Mouse (Mus musculus) hindbrain, embryonic 10.5 days (tissue): ENCODE results near the gene Manea. TPM values are rescaled to one million over a fixed set of nuclear protein-coding genes. Genes with fewer than 3 reads are reported as not detected.

Experiments used
- DNase-seq: peaks from one replicate; pipeline ENCODE4 v3.0.0-alpha.2; 2017; ENCODE audit warnings: low spot score
- H3K27ac ChIP-seq: fragments of 300-500 bp; sonication (generic); 2 replicates; pipeline ENCODE4 v1.5.1; 2016; ENCODE audit warnings: mild to moderate bottlenecking, moderate library complexity
- H3K27me3 ChIP-seq: fragments of 300-500 bp; sonication (generic); 2 replicates; pipeline ENCODE4 v1.6.1; 2016; ENCODE audit warnings: mild to moderate bottlenecking; ENCODE audit not compliant: poor library complexity, insufficient read depth, severe bottlenecking
- H3K36me3 ChIP-seq: fragments of 300-500 bp; sonication (generic); 2 replicates; pipeline ENCODE4 v1.6.1; 2016; ENCODE audit warnings: mild to moderate bottlenecking, moderate library complexity
- H3K4me1 ChIP-seq: fragments of 300-500 bp; sonication (generic); replicated peaks from 2 replicates; pipeline ENCODE4 v1.6.1; 2016; ENCODE audit warnings: mild to moderate bottlenecking
- H3K4me3 ChIP-seq: fragments of 300-500 bp; sonication (generic); 2 replicates; pipeline ENCODE4 v1.5.1; 2016; ENCODE audit warnings: mild to moderate bottlenecking, moderate library complexity
- H3K9me3 ChIP-seq: fragments of 300-500 bp; sonication (generic); 2 replicates; pipeline ENCODE4 v1.6.1; 2016; ENCODE audit warnings: mild to moderate bottlenecking, moderate library complexity
- WGBS: fragments of 180-500 bp; shearing (Covaris S2); methylation state at CpG from one replicate; pipeline ENCODE4 v1.1.7; 2016; 5-methylcytosine and 5-hydroxymethylcytosine counted together
- polyA plus RNA-seq: library from polyadenylated mRNA; unstranded; fragments of >200 nt; fragmentation: Nextera tagmentation; extraction: Ambion mirVana; gene quantifications from 2 replicates; pipeline ENCODE4 v1.2.1, GENCODE M21; 2016

The Manea gene
- polyA plus RNA-seq, 1 experiment from 2014 or later = 17.8 TPM

DNA sequence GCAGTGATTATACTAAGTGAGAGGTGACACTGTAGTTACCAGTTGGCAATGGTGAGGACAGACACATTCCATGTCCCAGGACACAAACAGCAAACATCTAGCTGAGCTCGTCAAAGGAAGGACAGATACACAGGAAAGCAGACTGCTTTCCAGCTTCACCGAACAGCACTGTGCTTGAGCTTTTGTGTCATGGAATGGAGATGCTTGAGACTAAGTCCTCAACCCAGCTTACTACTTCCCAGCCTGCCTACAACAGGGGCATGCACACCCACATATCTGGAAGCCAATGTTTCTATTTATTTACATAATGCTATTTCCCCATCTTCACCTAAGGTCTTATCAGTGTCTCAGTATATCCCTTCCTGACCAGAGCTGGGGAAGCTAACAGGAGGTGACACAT is 70.9 kb downstream of the Manea start:
- Histone ChIP-seq H3K27me3 (no peaks in the 10 kb centered on the region), H3K4me1 (no peaks in the 10 kb centered on the region), H3K36me3 (no peaks in the 10 kb centered on the region), H3K9me3 (no peaks in the 10 kb centered on the region), H3K27ac (no peak overlapping the region), H3K4me3 (no peak overlapping the region)
- 80% methylated on average over 2 of the region's 2 CpGs for WGBS
- no peak for DNase-seq
